Mouse (Mus musculus) gastrocnemius, adult 8-10 months (tissue): Measurements from ENCODE around the gene Tpte. TPM values are rescaled to one million over a fixed set of nuclear protein-coding genes. Genes with fewer than 3 reads are reported as not detected.
A peak's percentile ranks its signal among the peaks of the same experiment; 100 is the strongest.

ENCODE experiments used
- DNase-seq, 2 experiments: peaks; one replicate each; pipeline ENCODE4 v3.0.0; 2022; ENCODE audit warnings: low spot score in 2 of 2
- total RNA-seq, 4 experiments: library from RNA; stranded (reverse); gene quantifications; 2 replicates each; pipeline ENCODE4 v1.2.4; 2022

Gene Tpte
- total RNA-seq, 4 experiments from 2014 or later: not detected

DNA sequence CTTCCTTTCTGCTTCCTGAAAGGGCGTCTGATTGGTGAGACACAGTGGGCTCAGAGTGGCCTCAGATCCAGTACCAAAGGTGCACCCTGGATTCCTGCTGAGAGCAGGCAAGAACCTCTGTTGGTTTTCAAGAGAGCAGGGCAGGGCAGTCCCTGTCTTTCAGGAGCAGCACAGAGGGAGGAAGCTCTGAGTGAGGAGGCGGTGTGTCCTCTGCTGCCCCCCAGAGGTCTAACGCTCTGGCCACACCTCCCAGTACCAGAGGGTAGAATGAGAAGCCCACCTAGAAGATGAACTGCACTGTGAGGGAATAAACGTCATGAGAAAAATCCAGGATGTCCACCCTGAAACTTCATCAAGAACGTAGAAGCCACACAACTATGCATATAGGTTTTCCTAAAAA, 93.7 kb downstream of the Tpte start:
- DNase-seq: peak in 1 of 2 experiments; percentile 16

DNA sequence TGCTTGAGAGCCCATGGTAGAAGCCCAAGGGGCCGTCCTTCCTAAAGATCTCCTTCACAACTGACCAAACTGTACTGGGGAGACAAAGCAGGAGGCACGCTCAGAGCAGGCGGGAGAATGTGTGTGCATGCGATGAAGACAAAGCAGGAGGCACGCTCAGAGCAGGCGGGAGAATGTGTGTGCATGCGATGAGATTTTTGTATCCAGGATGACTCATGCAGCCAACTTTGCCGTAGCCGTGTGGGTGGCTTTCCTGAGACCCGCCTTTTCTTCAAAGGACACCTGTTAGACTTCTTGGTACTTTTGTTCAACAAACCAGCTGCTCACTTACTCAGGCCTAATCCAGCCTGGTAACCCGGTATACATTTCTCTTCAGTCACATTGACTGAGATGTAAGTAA, 97.7 kb downstream of the Tpte start:
- no peak for DNase-seq

DNA sequence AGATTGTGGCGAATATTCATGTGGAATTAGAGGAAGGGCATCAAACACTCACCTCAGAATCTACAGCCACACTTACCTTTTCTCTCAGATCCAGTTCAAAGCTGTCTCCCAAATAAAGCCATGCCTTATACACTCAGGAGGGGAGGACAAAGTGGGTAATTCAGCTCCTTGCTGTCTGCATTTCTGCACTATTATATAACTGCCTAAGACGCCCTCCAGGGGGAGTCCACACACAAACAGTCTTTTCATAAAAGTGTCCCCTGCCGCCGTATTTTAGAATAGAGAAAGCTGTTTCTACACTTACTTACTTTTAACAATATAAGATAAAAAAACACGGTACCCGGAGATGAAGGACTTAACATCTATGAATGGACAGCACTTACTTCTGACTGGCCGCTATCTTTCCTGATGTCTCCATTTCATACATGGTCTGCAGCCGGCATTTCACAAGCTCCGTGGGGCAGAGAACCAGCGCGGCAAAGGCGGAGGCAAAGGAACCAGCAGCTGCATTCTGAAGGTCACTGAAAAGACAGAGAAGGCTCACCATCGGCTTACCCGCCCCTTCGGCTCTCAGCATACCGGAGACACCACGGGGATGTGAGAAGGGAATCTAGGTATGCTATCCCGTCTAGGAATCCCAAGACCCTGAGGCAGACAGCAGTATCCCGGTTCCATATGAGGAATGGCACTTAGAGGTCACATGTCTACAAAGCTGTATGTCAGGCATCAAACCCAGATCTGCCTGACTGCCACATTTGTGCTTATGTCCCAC, 99.8 kb downstream of the Tpte start:
- no peak for DNase-seq

DNA sequence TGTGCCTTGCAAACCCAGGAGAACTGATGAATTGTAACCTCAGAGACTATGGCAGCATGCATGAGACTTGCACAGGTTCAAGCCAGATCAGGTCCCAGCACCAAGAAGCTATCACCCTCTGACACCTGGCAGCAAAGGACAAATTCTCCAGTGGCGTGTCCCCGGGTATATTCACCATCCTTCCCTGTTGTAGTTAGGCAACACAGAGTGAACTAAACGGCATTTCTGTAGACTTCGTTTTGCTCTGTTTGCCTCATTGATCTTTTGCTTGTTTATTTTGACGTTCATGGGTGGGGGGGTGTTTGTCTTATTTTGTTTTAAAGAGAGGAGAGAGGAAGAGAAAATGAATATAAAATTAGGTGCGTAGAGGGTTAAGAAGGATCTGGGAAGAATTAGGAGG, 101.9 kb downstream of the Tpte start:
- no peak for DNase-seq

DNA sequence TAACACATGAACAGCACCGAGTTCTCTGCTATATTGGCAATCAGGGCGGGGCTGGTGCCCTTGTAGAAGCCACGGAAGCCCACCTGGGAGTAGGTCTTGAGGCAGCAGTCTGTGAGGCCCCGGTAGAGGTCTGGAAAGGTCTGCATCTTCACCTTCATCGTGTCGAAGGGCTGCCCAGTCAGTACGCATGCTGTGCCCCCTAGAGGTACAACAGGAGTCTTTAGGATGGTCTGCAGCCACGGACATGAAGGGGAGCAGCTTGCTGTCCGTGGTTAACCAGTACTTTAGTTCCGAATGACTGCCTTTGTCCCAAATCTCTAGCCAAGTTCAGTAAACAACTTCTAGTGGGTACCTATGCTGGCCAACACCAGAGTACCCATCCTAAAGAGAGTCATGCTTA, 106.6 kb downstream of the Tpte start:
- DNase-seq: no peak

DNA sequence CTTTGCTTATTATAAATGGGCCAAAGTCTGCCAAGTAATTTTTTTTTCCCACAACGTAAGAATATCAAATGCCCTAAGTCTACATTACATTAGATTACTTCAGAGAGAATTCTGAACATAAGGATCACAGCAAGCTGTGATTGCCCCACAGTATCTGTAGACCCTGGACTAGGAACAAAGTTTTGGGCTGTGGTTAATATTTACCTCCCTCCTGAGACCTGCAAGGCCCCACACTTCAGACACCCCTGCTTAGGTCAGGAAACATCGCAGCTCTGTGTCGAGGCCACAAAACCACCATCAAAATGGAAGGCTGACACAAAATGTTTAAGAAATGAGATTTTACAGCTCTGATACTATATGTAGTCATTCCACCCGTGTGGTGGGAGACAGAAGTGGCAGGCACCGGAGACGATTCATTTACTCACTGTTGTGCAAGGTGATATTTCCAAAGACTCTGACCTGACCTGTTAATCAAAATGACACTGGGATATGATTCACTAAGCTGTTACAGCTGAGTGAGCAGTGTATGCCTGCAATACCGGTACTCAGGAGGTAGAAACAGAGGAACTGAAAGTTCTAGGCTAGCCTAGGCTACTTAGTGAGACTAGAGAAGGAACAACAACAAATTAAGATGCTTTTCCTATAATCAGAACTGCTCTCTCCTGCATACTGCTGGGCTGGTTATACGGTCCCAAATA, 107.7 kb downstream of the Tpte start:
- DNase-seq: no peak

DNA sequence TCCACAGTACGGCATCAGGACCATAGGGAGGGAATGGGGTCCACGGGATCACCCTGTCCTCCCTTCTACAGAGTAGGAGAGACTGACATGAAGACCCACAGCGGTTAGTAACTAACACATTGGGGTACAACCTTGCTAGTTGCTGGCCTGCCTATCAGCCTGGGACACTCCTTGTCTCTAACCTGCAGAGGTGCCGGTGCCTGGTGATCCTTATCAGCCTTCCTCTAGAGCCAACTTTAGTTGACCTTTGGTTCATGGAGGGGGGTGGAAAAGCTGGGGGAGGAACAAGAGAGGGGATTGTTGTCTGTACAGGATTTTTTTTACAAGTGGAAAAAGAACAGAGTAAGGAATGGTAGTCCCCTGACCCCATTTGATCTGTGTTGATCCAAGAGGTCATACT, 111.2 kb downstream of the Tpte start:
- no peak for DNase-seq

DNA sequence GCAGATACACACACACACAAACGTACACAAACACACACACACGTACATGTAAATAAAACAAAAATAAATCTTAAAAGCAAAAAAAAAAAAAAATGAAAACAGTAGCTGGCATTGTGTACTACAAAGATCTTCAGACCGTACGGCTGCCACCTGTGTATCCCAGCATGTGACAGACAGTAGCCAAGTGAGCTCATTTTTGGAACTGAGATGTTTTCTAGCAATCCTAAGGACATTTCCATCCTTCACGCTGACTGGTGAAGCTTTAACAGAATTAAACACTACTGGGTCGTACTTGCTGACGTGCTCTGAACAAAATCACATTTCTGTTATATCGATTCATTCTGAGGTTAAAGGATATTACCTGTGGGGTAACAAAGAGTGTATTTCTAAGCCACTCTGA, 112.0 kb downstream of the Tpte start:
- DNase-seq: no peak

DNA sequence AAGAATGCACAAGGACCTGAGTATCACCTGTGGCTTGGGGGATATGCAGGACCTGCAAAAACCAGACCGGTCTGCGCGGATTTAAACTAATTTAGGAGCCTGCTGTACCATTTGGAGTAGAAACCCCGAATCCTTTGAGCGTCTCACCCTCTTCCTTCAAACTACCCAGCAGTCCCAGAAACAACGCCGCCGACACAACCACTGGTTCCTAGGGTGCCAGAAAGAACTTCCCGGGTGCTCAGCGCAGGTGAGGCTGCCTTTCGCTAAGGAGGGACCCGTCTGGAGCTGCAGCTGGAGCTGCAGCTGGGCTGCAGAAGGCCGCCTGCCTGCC, 114.5 kb downstream of the Tpte start:
- DNase-seq: no peak

DNA sequence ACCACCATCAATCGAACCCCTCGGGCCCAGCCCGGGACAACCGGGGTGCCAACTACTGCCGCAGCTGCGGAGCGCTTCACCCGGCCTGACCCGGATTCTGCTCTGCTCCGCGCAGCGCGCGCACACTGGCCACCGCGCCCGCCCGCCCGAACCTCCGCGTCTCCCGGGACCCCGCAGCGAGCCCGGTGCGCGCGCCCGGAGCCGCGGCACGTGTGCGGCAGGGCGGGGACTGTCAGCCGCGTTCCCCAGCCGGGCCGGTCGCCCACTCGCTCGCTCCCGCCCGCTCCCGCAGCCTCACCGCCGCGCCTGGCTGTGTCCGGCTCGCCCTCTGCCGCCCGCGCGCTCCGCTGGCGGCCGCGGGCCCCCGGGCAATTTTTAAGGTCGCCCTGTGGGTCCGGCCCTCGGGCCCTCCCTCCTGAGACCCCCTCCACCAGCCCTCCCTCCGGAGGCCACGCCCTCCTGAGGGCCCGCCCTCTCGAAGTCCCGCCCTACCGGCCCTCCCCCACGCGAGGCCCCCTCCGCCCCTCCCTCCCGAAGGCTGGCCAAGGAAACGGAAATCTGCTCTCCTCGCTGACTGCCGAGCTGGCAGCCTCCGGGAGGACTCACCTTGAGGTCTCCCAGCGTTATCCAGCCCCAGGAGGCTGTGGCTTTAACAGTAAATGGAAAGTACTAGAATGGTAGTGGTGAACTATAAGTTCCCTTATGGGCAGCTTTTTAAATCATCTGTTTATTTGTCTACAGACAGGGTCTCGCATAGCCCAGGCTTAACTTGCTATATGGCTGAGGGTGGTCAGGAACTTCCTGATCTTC, 115.1 kb downstream of the Tpte start, which contains the start of gene Slc25a15:
Gene Slc25a15, minus strand, starts transcription at position 456 of the 810 bp plus-strand sequence.
- peak; percentile 77 to 84 for DNase-seq

DNA sequence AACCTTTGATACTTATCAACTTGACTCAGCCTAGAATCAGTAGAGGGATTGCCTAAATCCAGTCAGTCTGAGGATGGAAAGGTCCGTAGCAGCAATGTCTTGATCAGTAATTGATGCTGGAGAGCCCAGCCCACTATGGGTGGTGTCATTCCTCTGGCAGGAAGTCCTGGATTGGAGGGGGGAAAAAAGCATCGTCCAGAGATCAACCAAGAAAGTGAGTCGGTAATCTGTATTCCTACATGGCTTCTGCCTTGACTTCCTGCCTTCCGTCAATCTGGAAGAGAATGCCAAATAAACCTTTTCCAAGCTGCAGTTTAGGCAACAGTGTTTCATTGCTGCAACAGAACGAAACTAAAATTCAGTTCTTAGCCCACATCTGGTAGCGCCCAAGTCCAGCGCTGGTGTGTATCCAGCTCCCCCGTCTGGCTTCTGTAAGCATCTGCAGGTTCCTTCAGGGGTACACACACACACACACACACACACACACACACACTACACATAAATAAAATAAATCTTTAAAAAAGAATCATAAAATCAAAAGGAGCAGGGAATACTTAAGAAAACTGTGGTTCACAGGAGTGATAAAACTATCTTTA, 116.1 kb downstream of the Tpte start:
- DNase-seq: no peak

DNA sequence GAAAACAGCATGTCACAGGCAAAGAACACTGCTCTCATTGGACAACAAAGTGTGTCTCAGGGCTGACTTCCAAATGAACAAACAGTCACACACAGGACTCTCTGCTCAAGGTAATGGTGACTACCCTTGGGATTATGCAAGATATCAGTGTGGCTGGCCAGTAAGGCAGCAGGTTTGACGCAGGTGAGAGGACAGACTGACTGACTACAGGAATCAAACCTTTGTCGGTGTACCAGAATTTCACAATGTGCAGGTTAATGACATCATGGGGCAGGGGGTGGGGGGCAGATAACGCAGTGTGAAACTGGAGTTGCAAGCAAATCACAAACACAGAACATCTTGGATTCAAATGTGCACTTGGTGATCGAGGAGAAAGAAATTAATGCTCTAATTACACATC, 117.4 kb downstream of the Tpte start:
- DNase-seq: no peak

DNA sequence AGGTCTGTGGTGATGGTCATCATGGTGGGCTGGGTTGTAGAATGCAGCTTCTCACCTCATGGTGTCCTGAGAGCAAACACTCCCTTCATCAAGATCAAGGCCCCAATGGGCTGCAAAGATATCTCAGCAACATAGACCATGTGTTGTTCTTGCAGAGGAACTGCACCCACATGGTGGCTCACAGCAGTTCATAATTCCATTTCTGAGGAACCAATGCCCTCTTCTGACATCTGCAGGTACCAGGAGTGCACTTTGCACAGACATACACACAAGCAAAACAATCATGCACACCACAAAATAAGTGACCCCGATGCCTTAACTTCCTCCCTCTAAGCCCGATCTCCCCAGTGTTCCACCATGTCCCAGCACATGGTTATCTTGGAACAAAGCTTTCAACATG, 120.0 kb downstream of the Tpte start:
- DNase-seq: no peak

DNA sequence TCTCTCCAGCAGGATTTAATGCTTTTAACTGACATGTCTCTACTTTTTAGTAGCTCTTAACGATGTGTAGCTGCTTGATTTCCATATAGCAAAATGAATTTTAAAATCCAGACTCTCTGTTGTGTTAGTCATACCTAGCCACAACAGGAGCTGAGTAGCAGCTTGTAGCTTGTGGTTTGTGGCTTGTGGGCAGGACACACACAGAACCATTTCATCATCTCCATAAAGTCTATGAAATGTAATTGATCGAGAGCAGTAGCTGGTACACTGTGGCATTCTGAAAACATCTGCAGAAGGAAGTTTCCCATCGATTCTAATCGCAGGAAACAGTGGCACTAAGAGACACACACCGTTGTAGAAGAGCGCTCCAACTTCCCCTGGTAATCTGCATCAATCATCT, 122.5 kb downstream of the Tpte start:
- DNase-seq: no peak

DNA sequence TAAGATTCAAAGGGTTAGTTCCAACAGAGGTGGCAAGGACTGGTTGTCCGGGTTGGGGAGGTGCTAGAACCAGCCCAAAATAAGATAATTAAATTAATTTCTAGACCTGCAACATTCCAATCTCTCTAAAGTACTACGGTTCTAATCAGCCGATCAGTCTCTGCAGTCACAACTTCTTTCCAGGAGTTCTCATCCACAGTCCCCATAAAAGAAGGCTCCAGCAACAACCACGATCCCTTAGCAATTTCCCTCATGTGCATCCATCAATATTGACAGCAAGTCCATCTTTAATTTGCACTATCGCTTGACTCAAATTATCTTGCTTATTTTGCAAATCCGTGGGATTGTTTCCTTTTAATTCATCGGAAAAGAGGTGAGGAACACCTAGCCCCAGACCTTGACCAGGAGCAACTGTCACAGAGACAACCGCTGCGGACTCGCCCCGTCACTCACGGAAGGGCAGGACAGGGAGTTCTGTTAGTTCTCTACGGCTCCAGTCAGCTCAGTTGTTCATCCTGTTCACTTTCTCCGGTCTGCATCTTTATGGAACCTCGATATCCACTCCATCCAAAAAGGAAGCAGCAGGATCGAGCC, 127.5 kb downstream of the Tpte start:
- no peak for DNase-seq

DNA sequence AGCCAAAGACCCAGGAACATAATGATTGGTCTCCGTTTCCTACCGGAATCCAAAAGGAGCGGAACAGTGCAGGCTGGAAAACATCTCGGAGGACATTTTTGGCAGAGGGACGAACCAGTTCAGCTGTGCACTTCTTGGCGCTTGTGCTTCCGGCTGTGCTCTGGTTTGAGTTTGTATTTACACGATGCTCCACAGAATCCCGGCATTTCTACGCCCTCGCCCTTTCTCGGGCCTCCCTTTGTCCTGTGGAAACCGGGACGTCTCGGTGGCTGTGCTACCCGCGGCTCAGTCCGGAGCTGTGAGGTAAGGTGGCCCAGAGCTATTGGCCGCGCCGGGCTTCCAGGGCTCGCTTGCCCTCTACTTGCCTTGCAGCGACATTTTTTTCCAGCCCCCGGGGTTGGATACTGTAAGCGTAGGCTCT, 128.1 kb downstream of the Tpte start, which contains the start of gene Mrps31:
Gene Mrps31, plus strand, starts transcription at position 80 of the 421 bp plus-strand sequence.
- peak; percentile 69 to 71 for DNase-seq

DNA sequence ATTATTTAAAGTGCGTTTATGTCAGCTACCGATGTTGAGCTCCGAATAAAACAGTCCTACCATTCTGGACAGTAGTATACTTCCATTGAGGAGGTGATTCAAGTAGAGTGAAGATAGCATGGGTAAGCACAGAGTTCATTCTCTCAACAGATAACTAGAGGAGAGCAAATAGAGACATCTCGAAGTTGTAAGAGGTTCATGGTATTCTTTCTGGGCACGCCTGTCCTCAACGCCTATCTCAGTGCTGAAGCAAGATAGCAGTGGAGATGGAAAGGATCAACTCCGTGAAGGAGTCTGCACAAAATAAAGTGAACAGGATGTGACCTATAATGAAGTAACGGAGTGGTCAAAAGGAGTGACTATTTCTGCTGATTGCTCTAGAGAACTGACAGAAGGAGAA, 128.7 kb downstream of the Tpte start:
- no peak for DNase-seq
